Mouse (Mus musculus): Measurements from ENCODE around the gene Il5. TPM values are rescaled to one million over a fixed set of nuclear protein-coding genes. Genes with fewer than 3 reads are reported as not detected.

Gene Il5
- total RNA-seq (2014; fragmentation: Nextera tagmentation) (not detected in 2 replicates), total RNA-seq (2017) (0.11 TPM in 1 of 2 replicates, not detected in the other), polyA plus RNA-seq (2012) (not detected in 2 replicates)

- no peaks in the 10 kb centered on the region for H3K4me1 ChIP-seq (ENCODE audit: insufficient read depth, low read depth, low read length)
- no peak within 1 kb of the TSS for H3K4me3 ChIP-seq (ENCODE audit: low read depth, low read length)
- no peak for TF ChIP-seq GATA1 (IDR thresholded peaks at IDR 0.05; ENCODE audit: borderline replicate concordance, low read length)
- TF ChIP-seq POLR2AphosphoS5 (IDR thresholded peaks at IDR 0.05; ENCODE audit: insufficient replicate concordance, low read depth, low read length) = no peak
- no peak for TF ChIP-seq GATA2 (IDR thresholded peaks at IDR 0.05; ENCODE audit: borderline replicate concordance, low read depth, low read length)
- no peak for TF ChIP-seq TAL1 (conservative IDR thresholded peaks at IDR 0.05; ENCODE audit: low read depth, low read length)
- no peak for TF ChIP-seq CTCF (IDR thresholded peaks at IDR 0.05; ENCODE audit: low read depth, low read length)
- DNase-seq (ENCODE audit: low spot score) (no peak), ATAC-seq (ENCODE audit: extremely low read depth, insufficient number of reproducible peaks, low FRiP score, poor library complexity, severe bottlenecking) (no peak)
- H3K27me3 ChIP-seq (ENCODE audit: insufficient read depth, low read length) = peaks cover 46% of the 10 kb centered on the region
- H3K9me3 ChIP-seq (replicated peaks) = no peaks in the 10 kb centered on the region
- no peaks in the 10 kb centered on the region for H3K36me3 ChIP-seq (replicated peaks)
Observed at GRCm38 (mm10) chr11:53720715-53721114, at the start of gene Il5. Gene Il5 (plus strand): TSS chr11:53720794.

- Histone ChIP-seq H3K27me3 (ENCODE audit: insufficient read depth, low read length) (no peaks in the 10 kb centered on the region), H3K4me3 (ENCODE audit: low read depth, low read length) (no peak overlapping the region), H3K4me1 (ENCODE audit: insufficient read depth, low read depth, low read length) (peaks cover 4% of the 10 kb centered on the region; the same call in 1 of the 2 replicates), H3K9me3 (replicated peaks) (no peaks in the 10 kb centered on the region), H3K36me3 (replicated peaks) (peaks cover 91% of the 10 kb centered on the region)
- no peak for TF ChIP-seq POLR2AphosphoS5 (IDR thresholded peaks at IDR 0.05; ENCODE audit: insufficient replicate concordance, low read depth, low read length)
- no peak for TF ChIP-seq CTCF (IDR thresholded peaks at IDR 0.05; ENCODE audit: low read depth, low read length)
- no peak for TF ChIP-seq TAL1 (conservative IDR thresholded peaks at IDR 0.05; ENCODE audit: low read depth, low read length)
- no peak for TF ChIP-seq GATA2 (IDR thresholded peaks at IDR 0.05; ENCODE audit: borderline replicate concordance, low read depth, low read length)
- TF ChIP-seq GATA1 (IDR thresholded peaks at IDR 0.05; ENCODE audit: borderline replicate concordance, low read length) = no peak
- DNase-seq (ENCODE audit: low spot score) = no peak
- ATAC-seq (ENCODE audit: extremely low read depth, insufficient number of reproducible peaks, low FRiP score, poor library complexity, severe bottlenecking) = no peak
Observed at GRCm38 (mm10) chr11:53671414-53671813, 49.2 kb upstream of the Il5 start.

GRCm38 (mm10) chr11:53680141-53680540, 40.5 kb upstream of the Il5 start:
- ATAC-seq (ENCODE audit: extremely low read depth, insufficient number of reproducible peaks, low FRiP score, poor library complexity, severe bottlenecking) (no peak), DNase-seq (ENCODE audit: low spot score) (no peak)
- H3K9me3 ChIP-seq (replicated peaks) = no peaks in the 10 kb centered on the region
- H3K4me1 ChIP-seq (ENCODE audit: insufficient read depth, low read depth, low read length) = peaks cover 6% of the 10 kb centered on the region
- H3K27me3 ChIP-seq (ENCODE audit: insufficient read depth, low read length) = no peaks in the 10 kb centered on the region
- no peak for TF ChIP-seq CTCF (IDR thresholded peaks at IDR 0.05; ENCODE audit: low read depth, low read length)
- no peak for TF ChIP-seq GATA1 (IDR thresholded peaks at IDR 0.05; ENCODE audit: borderline replicate concordance, low read length)
- TF ChIP-seq POLR2AphosphoS5 (IDR thresholded peaks at IDR 0.05; ENCODE audit: insufficient replicate concordance, low read depth, low read length) = no peak
- TF ChIP-seq TAL1 (conservative IDR thresholded peaks at IDR 0.05; ENCODE audit: low read depth, low read length) = no peak
- no peak for TF ChIP-seq GATA2 (IDR thresholded peaks at IDR 0.05; ENCODE audit: borderline replicate concordance, low read depth, low read length)
- H3K4me3 ChIP-seq (ENCODE audit: low read depth, low read length) = no peak overlapping the region
- peaks cover 90% of the 10 kb centered on the region for H3K36me3 ChIP-seq (replicated peaks)

DNA sequence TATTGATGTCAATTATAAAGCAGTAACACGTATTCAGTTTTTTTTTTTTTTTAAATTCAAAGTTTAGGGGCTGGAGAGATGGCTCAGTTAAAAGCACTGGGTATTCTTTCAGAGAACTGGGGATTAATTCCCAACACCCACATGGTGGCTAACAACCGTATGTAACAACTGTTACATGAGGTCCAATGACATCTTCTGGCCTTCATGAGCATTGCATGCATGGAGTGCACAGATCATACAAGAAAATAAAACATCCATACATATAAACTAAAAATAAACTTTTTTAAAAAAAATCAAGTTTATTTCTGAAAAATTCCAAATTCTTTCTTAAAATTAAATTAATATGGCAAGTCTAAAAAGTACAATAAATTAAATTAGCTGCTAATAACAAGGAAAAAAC, 38.9 kb upstream of the Il5 start:
- no peak for TF ChIP-seq GATA1 (IDR thresholded peaks at IDR 0.05; ENCODE audit: borderline replicate concordance, low read length)
- TF ChIP-seq TAL1 (conservative IDR thresholded peaks at IDR 0.05; ENCODE audit: low read depth, low read length) = no peak
- TF ChIP-seq CTCF (IDR thresholded peaks at IDR 0.05; ENCODE audit: low read depth, low read length) = no peak
- no peak for TF ChIP-seq GATA2 (IDR thresholded peaks at IDR 0.05; ENCODE audit: borderline replicate concordance, low read depth, low read length)
- no peak for TF ChIP-seq POLR2AphosphoS5 (IDR thresholded peaks at IDR 0.05; ENCODE audit: insufficient replicate concordance, low read depth, low read length)
- ATAC-seq (ENCODE audit: extremely low read depth, insufficient number of reproducible peaks, low FRiP score, poor library complexity, severe bottlenecking) = no peak
- no peaks in the 10 kb centered on the region for H3K27me3 ChIP-seq (ENCODE audit: insufficient read depth, low read length)
- H3K36me3 ChIP-seq (replicated peaks) = peaks cover 92% of the 10 kb centered on the region
- no peak for DNase-seq (ENCODE audit: low spot score)
- no peak overlapping the region for H3K4me3 ChIP-seq (ENCODE audit: low read depth, low read length)
- no peaks in the 10 kb centered on the region for H3K9me3 ChIP-seq (replicated peaks)
- peaks cover 7% of the 10 kb centered on the region for H3K4me1 ChIP-seq (ENCODE audit: insufficient read depth, low read depth, low read length)

GRCm38 (mm10) chr11:53682170-53682569, 38.4 kb upstream of the Il5 start:
- ATAC-seq (ENCODE audit: extremely low read depth, insufficient number of reproducible peaks, low FRiP score, poor library complexity, severe bottlenecking) (no peak), DNase-seq (ENCODE audit: low spot score) (no peak)
- Histone ChIP-seq H3K4me3 (ENCODE audit: low read depth, low read length) (no peak overlapping the region), H3K9me3 (replicated peaks) (no peaks in the 10 kb centered on the region), H3K4me1 (ENCODE audit: insufficient read depth, low read depth, low read length) (peaks cover 7% of the 10 kb centered on the region), H3K27me3 (ENCODE audit: insufficient read depth, low read length) (no peaks in the 10 kb centered on the region), H3K36me3 (replicated peaks) (peaks cover 92% of the 10 kb centered on the region)
- TF ChIP-seq GATA1 (IDR thresholded peaks at IDR 0.05; ENCODE audit: borderline replicate concordance, low read length) (no peak), TAL1 (conservative IDR thresholded peaks at IDR 0.05; ENCODE audit: low read depth, low read length) (no peak), POLR2AphosphoS5 (IDR thresholded peaks at IDR 0.05; ENCODE audit: insufficient replicate concordance, low read depth, low read length) (no peak), GATA2 (IDR thresholded peaks at IDR 0.05; ENCODE audit: borderline replicate concordance, low read depth, low read length) (no peak), CTCF (IDR thresholded peaks at IDR 0.05; ENCODE audit: low read depth, low read length) (no peak)

DNA sequence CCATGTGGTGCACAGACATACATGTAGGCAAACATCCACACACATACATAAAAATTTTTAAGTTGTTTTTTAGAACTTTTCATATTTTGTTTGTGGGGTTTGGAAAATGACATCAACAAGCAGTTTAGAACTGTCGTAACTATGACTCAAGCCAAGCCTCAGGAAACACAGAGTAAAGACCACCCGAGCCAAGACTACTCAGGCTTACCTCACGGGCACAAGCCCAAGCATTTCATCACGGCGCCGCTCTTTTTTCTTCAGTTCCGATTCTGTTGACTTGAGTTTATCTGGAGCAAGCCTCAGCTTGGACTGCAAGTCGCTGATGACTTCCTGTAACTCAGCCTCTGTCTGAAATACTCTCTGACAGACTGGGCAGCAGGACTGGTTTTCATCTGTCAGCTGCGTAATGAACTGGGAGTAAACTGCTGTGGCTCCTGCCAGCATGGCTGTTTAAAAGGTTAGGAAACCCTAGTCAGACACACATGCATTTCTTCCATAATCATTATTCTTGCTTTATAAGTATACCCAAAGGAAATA, 37.5 kb upstream of the Il5 start:
- no peak for ATAC-seq (ENCODE audit: extremely low read depth, insufficient number of reproducible peaks, low FRiP score, poor library complexity, severe bottlenecking)
- no peak overlapping the region for H3K4me3 ChIP-seq (ENCODE audit: low read depth, low read length)
- TF ChIP-seq GATA1 (IDR thresholded peaks at IDR 0.05; ENCODE audit: borderline replicate concordance, low read length) (no peak), POLR2AphosphoS5 (IDR thresholded peaks at IDR 0.05; ENCODE audit: insufficient replicate concordance, low read depth, low read length) (no peak), CTCF (IDR thresholded peaks at IDR 0.05; ENCODE audit: low read depth, low read length) (no peak), TAL1 (conservative IDR thresholded peaks at IDR 0.05; ENCODE audit: low read depth, low read length) (no peak)
- no peaks in the 10 kb centered on the region for H3K27me3 ChIP-seq (ENCODE audit: insufficient read depth, low read length)
- no peaks in the 10 kb centered on the region for H3K9me3 ChIP-seq (replicated peaks)
- H3K4me1 ChIP-seq (ENCODE audit: insufficient read depth, low read depth, low read length) = peaks cover 7% of the 10 kb centered on the region
- DNase-seq (ENCODE audit: low spot score) = no peak
- peaks cover 91% of the 10 kb centered on the region for H3K36me3 ChIP-seq (replicated peaks)
